Mouse (Mus musculus) midbrain, embryonic 13.5 days (tissue): ENCODE data around the gene Vmn1r40. TPM values are rescaled to one million over a fixed set of nuclear protein-coding genes. Genes with fewer than 3 reads are reported as not detected.

Experiments
- polyA plus RNA-seq: library from polyadenylated mRNA; unstranded; fragments of >200 nt; fragmentation: Nextera tagmentation; extraction: Ambion mirVana; gene quantifications from 2 replicates; pipeline ENCODE4 v1.2.1, GENCODE M21; 2015

The Vmn1r40 gene
- polyA plus RNA-seq, 1 experiment from 2014 or later, result not detected

Other genes starting within 250 kb of the Vmn1r40 start
- gene Chchd6, start 111.9 kb upstream of the Vmn1r40 start, polyA plus RNA-seq, result 121 and 126 TPM in 2 replicates
- gene Txnrd3, start 63.6 kb upstream of the Vmn1r40 start, polyA plus RNA-seq, result 12.6 and 13.3 TPM in 2 replicates
- gene Vmn1r41, start 33.2 kb downstream of the Vmn1r40 start, polyA plus RNA-seq, result not detected in 2 replicates
- gene Vmn1r42, start 168.9 kb downstream of the Vmn1r40 start, polyA plus RNA-seq, result not detected in 2 replicates
- not detected in 2 replicates for gene Vmn1r43, start 168.9 kb downstream of the Vmn1r40 start, polyA plus RNA-seq
- not detected in 2 replicates for gene Vmn1r44, start 176.1 kb downstream of the Vmn1r40 start, polyA plus RNA-seq
- gene Vmn1r45, start 233.1 kb downstream of the Vmn1r40 start, polyA plus RNA-seq, result not detected in 2 replicates